Comparison of ENCODE assay signal across 8 mouse cellular contexts in genomic region chr2:166273312-166274015, GRCm38 (mm10).
DNase-seq lines count a peak whose midpoint lies in the region; ATAC-seq and TF ChIP-seq lines count a peak whose summit lies in the region.

No protein-coding gene starts in this region.

- no peak for TF ChIP-seq POLR2A in limb, embryonic 14.5 days (IDR thresholded peaks at IDR 0.05; ENCODE audit: borderline replicate concordance, extremely low read depth, insufficient read depth, insufficient read length)

- H3K27ac ChIP-seq in hindbrain, embryonic 16.5 days (ENCODE audit: low read depth, low read length): no peak overlapping the region; the same call in 1 of the 2 replicates
- H3K27ac ChIP-seq in limb, embryonic 14.5 days (replicated peaks; ENCODE audit: low read depth, low read length): no peak overlapping the region
- H3K27ac ChIP-seq in stomach, embryonic 16.5 days (ENCODE audit: low read length): peak overlapping the region; percentile 25; the same call in 1 of the 2 replicates

- H3K9me3 ChIP-seq in hindbrain, embryonic 16.5 days (ENCODE audit: control insufficient read depth, low read length): no peaks in the 10 kb centered on the region
- no peaks in the 10 kb centered on the region for H3K9me3 ChIP-seq in limb, embryonic 14.5 days (ENCODE audit: control insufficient read depth, low read length)
- no peaks in the 10 kb centered on the region for H3K9me3 ChIP-seq in stomach, embryonic 16.5 days (replicated peaks; ENCODE audit: control insufficient read depth, low read length)

- peaks cover 12% of the 10 kb centered on the region for H3K4me1 ChIP-seq in hindbrain, embryonic 16.5 days (ENCODE audit: control insufficient read depth, insufficient read depth, low read depth, low read length)
- peaks cover 8% of the 10 kb centered on the region; the same call in 1 of the 2 replicates for H3K4me1 ChIP-seq in limb, embryonic 14.5 days (ENCODE audit: control insufficient read depth, insufficient read depth, low read length)
- H3K4me1 ChIP-seq in stomach, embryonic 16.5 days (ENCODE audit: control insufficient read depth, insufficient read depth, low read length): peaks cover 13% of the 10 kb centered on the region

- WGBS in hindbrain, embryonic 16.5 days: 23% methylated on average over 23 of the region's 23 CpGs
- 41% methylated on average over 23 of the region's 23 CpGs for WGBS in limb, embryonic 14.5 days
- 31% methylated on average over 23 of the region's 23 CpGs for WGBS in stomach, embryonic 16.5 days

- no peaks in the 10 kb centered on the region for H3K27me3 ChIP-seq in hindbrain, embryonic 16.5 days (replicated peaks; ENCODE audit: control insufficient read depth, insufficient read depth, low read length)
- H3K27me3 ChIP-seq in limb, embryonic 14.5 days (ENCODE audit: control insufficient read depth, insufficient read depth, low read length): no peaks in the 10 kb centered on the region
- no peaks in the 10 kb centered on the region for H3K27me3 ChIP-seq in stomach, embryonic 16.5 days (ENCODE audit: control insufficient read depth, insufficient read depth, low read length)

- no peak for ATAC-seq in hindbrain, embryonic 16.5 days
- ATAC-seq in limb, embryonic 14.5 days (ENCODE audit: low FRiP score, low read depth): 0 out of 2 replicates have a peak, but pooled peaks have one; percentile 15
- peak; percentile 61; the same call in 1 of the 2 replicates for ATAC-seq in stomach, embryonic 16.5 days (ENCODE audit: insufficient read depth, low FRiP score)

- no peak overlapping the region for H3K4me3 ChIP-seq in hindbrain, embryonic 16.5 days (ENCODE audit: low read length)
- H3K4me3 ChIP-seq in limb, embryonic 14.5 days (replicated peaks; ENCODE audit: low read length): no peak overlapping the region
- H3K4me3 ChIP-seq in stomach, embryonic 16.5 days (replicated peaks; ENCODE audit: low read length): no peak overlapping the region

- peak overlapping the region; percentile 7; the same call in 1 of the 2 replicates for H3K9ac ChIP-seq in hindbrain, embryonic 16.5 days (ENCODE audit: low read depth, low read length)
- no peak overlapping the region for H3K9ac ChIP-seq in limb, embryonic 14.5 days (ENCODE audit: low read depth, low read length, severe bottlenecking)
- H3K9ac ChIP-seq in stomach, embryonic 16.5 days (ENCODE audit: low read length): peak overlapping the region; percentile 38; the same call in 1 of the 2 replicates

- peak; percentile 44 to 51 for DNase-seq in right cerebral cortex, postnatal 10 days (ENCODE audit: low spot score in 2 of 2)
- no peak for DNase-seq in right cerebral cortex, postnatal 25 days
- DNase-seq in limb, embryonic 14.5 days (ENCODE audit: low spot score): peak; percentile 31
- DNase-seq in cerebellum, postnatal 36 days: no peak
- no peak for DNase-seq in frontal cortex, postnatal 14 days (ENCODE audit: low spot score in 2 of 2)
- DNase-seq in thymus, postnatal 0 days (ENCODE audit: low spot score): no peak

- H3K36me3 ChIP-seq in hindbrain, embryonic 16.5 days (ENCODE audit: control insufficient read depth, insufficient read depth, low read length): no peaks in the 10 kb centered on the region
- H3K36me3 ChIP-seq in limb, embryonic 14.5 days (ENCODE audit: control insufficient read depth, insufficient read depth, low read length): no peaks in the 10 kb centered on the region
- H3K36me3 ChIP-seq in stomach, embryonic 16.5 days (ENCODE audit: control insufficient read depth, insufficient read depth, low read length): no peaks in the 10 kb centered on the region

- H3K4me2 ChIP-seq in hindbrain, embryonic 16.5 days (ENCODE audit: low read length): peak overlapping the region; percentile 24; the same call in 1 of the 2 replicates
- no peak overlapping the region for H3K4me2 ChIP-seq in limb, embryonic 14.5 days (replicated peaks; ENCODE audit: low read depth, low read length, severe bottlenecking)
- H3K4me2 ChIP-seq in stomach, embryonic 16.5 days (ENCODE audit: low read depth, low read length): peak overlapping the region; percentile 8

Comparison
In these comparisons a context has a peak if more than half of its experiments do, and no peak if none do; other contexts are left out.
1. DNase-seq: peak in right cerebral cortex, postnatal 10 days (2 of 2) and limb, embryonic 14.5 days (single experiment); none in right cerebral cortex, postnatal 25 days (single experiment), cerebellum, postnatal 36 days (0 of 2), frontal cortex, postnatal 14 days (0 of 2) and thymus, postnatal 0 days (single experiment).